ENCODE assay signal across 22 mouse cellular contexts in the genomic region with DNA sequence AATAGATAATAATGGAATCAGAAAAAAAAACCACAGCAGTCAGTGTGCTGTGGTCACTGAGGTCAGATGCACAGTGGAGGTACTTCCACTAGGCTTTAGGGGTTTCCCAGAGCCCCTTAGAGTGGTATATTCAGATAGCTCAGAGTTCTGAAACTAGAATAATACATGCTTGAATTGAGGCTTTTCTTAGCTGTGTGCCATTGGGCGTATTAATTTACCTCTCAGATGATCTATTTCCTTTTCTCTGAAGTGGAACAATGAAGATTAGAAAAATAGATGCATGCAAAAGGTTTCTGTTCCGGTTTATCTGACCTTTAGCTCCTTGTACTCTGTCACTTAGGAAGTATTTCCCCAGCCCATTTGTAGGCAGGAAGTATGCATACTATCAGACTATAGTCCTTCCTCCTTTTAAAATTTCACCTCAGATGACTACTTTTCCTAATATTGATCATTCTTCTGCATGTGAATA. TPM values are rescaled to one million over a fixed set of nuclear protein-coding genes. Genes with fewer than 3 reads are reported as not detected.
"Had no signal": no experiment of that assay in that cellular context is flagged by ENCODE, and none has a peak within 500 bp of the region (broad histone marks: within the 10 kb centered on the region; RNA-seq: fewer than 3 reads in every experiment).

No protein-coding gene starts in this region.

- H3K27me3 ChIP-seq: kidney, embryonic 15.5 days; limb, embryonic 13.5 days; liver, embryonic 12.5 days; liver, embryonic 15.5 days; lung, embryonic 15.5 days; midbrain, embryonic 12.5 days; midbrain, embryonic 15.5 days; neural tube, embryonic 13.5 days had no signal

- DNase-seq: kidney, adult 2 months; kidney, postnatal 10 days; kidney, postnatal 36 days; liver; lung, adult 18-20 months; lung, postnatal 14 days; thymus, adult 18-20 months; thymus, postnatal 36 days had no signal

- ATAC-seq: intestine, postnatal 0 days; liver, embryonic 12.5 days; midbrain, embryonic 15.5 days had no signal

- H3K36me3 ChIP-seq: kidney, embryonic 15.5 days; limb, embryonic 10.5 days; limb, embryonic 13.5 days; liver, embryonic 12.5 days; liver, embryonic 15.5 days; lung, embryonic 15.5 days; midbrain, embryonic 12.5 days; midbrain, embryonic 15.5 days; neural tube, embryonic 13.5 days had no signal

RNA-seq across cellular contexts. Expression of a gene that starts 3.6 kb away (rescaled TPM):
- total RNA-seq: megakaryocyte, adult 5-6 weeks had no signal
- polyA plus RNA-seq: kidney, adult 2 months; kidney, embryonic 15.5 days; limb, embryonic 10.5 days; limb, embryonic 13.5 days; liver, embryonic 12.5 days; liver, embryonic 15.5 days; macrophage; myocyte; testis, adult 2 months had no signal
